Mouse (Mus musculus): ENCODE results near the gene Gm6358. TPM values are rescaled to one million over a fixed set of nuclear protein-coding genes. Genes with fewer than 3 reads are reported as not detected.
"Not testable (repeated sequence)": the region's sequence is repeated elsewhere in the genome, so short reads cannot be mapped to it uniquely, and the experiment has no call there.

Gm6358 gene
- total RNA-seq (2021), result not detected
- long read RNA-seq, experiment 1, result 0 reads
- long read RNA-seq, experiment 2, result 0 reads

- no peak for DNase-seq
These were observed at the start of gene Gm6358 for GRCm38 (mm10) chr16:89140551-89140950. Gm6358 (plus strand) TSS chr16:89140851.

- no peak for DNase-seq
These were observed 10.1 kb downstream of the Gm6358 start, which contains the start of gene Gm10061 for GRCm38 (mm10) chr16:89150786-89151185. Gm10061 (plus strand) TSS chr16:89151086.

GRCm38 (mm10) chr16:89157652-89158051 lies 17.0 kb downstream of the Gm6358 start, which contains the start of gene Gm9789:
Gm9789 (plus strand) TSS chr16:89157952.
- DNase-seq, result no peak

- DNase-seq, result not testable (repeated sequence)
These were observed 28.5 kb downstream of the Gm6358 start, which contains the start of gene Gm7735 for GRCm38 (mm10) chr16:89169190-89169589. Gm7735 (plus strand) TSS chr16:89169490.

- DNase-seq, result no peak
These were observed 33.8 kb downstream of the Gm6358 start, which contains the start of gene 1110057P08Rik for GRCm38 (mm10) chr16:89174435-89174834. 1110057P08Rik (plus strand) TSS chr16:89174735.

GRCm38 (mm10) chr16:89188621-89189020 lies 48.0 kb downstream of the Gm6358 start:
- no peak for DNase-seq

Other genes with a start within 250 kb of the Gm6358 start
- gene Krtap19-5, start 244.4 kb upstream of the Gm6358 start, total RNA-seq (2021), result not detected
- not detected for gene Krtap19-9b, start 208.6 kb upstream of the Gm6358 start, total RNA-seq (2021)
- gene Krtap16-3, start 178.0 kb upstream of the Gm6358 start, total RNA-seq (2021), result not detected
- gene Krtap22-2, start 130.1 kb upstream of the Gm6358 start, total RNA-seq (2021), result not detected
- gene Gm10229, start 125.6 kb upstream of the Gm6358 start, total RNA-seq (2021), result not detected
- not detected for gene Krtap6-1, start 109.2 kb upstream of the Gm6358 start, total RNA-seq (2021)
- gene Gm10228, start 99.4 kb upstream of the Gm6358 start, total RNA-seq (2021), result not detected
- not detected for gene Krtap6-5, start 93.0 kb upstream of the Gm6358 start, total RNA-seq (2021)
- not detected for gene 1110025L11Rik, start 76.8 kb upstream of the Gm6358 start, total RNA-seq (2021)
- not detected for gene Krtap6-3, start 56.8 kb upstream of the Gm6358 start, total RNA-seq (2021)
- gene Gm10061, start 10.2 kb downstream of the Gm6358 start, total RNA-seq (2021), result not detected
- gene Gm9789, start 17.1 kb downstream of the Gm6358 start, total RNA-seq (2021), result not detected
- gene Gm7735, start 28.6 kb downstream of the Gm6358 start, total RNA-seq (2021), result not detected
- not detected for gene 1110057P08Rik, start 33.9 kb downstream of the Gm6358 start, total RNA-seq (2021)
- not detected for gene Krtap20-2, start 65.0 kb downstream of the Gm6358 start, total RNA-seq (2021)

All from adrenal gland, postnatal 36 days (tissue).